Mouse (Mus musculus) splenic B cell, adult 2 months (primary cell): ENCODE measurements around the gene Ccr9.
A peak's percentile ranks its signal among the peaks of the same experiment; 100 is the strongest.
"Not testable (repeated sequence)": the region's sequence is repeated elsewhere in the genome, so short reads cannot be mapped to it uniquely, and the experiment has no call there.

Source experiments
- DNase-seq: peaks from one replicate; pipeline ENCODE4 v3.0.0-alpha.2; 2011; ENCODE audit warnings: low read depth, low spot score
- H3K27me3 ChIP-seq: 2 replicates; pipeline ENCODE4 v1.6.1; 2012; ENCODE audit warnings: mild to moderate bottlenecking, low read length, moderate library complexity, mixed read lengths; ENCODE audit not compliant: control insufficient read depth, poor library complexity, insufficient read depth, severe bottlenecking
- H3K36me3 ChIP-seq: 2 replicates; pipeline ENCODE4 v1.6.1; 2012; ENCODE audit warnings: mild to moderate bottlenecking, low read length, moderate library complexity, mixed read lengths; ENCODE audit not compliant: control insufficient read depth, poor library complexity, insufficient read depth, severe bottlenecking

Ccr9 gene

DNA sequence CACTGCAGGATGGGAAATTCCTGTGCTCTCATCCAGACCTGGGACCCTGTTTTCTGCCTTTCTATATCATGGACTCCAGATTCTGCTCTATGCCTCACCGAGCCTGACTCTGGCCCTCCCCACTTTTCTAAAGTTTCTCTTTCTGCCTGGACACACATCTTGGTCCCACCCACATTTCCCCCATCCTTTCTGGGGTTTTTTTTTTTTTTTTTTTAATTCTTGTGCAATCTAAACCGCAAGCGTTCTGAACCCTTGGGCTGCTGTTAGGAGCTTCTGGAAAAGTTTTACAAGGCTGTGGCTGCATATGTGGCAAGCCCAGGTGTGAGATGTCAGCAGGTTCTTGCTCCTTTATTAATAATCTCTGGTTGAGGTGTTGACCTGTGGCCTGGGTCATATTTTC lies 5.5 kb downstream of the Ccr9 start:
- Histone ChIP-seq H3K27me3 (no peaks in the 10 kb centered on the region; the same call in none of the 2 replicates), H3K36me3 (no peaks in the 10 kb centered on the region)

DNA sequence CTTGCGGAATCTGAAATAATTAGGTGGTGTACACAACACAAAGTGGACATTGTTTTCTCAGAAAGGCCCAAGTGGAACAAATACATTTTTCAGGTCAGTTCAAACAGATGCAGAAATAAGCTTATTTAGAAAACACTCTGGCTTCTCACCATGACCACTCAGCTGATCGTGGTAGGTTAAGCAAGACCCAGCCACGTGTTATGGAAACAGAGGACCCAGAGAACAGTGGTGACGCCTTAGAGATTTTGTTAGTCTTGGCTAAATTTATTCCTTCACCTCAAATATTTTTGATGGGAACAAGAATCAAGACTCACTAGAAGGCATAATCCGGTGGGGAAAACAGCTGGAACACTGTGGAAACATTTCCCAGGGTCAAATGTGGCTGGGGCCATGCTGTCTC lies 8.0 kb downstream of the Ccr9 start:
- Histone ChIP-seq H3K27me3 (no peaks in the 10 kb centered on the region), H3K36me3 (no peaks in the 10 kb centered on the region)
- DNase-seq = no peak

More for the DNA sequence above, 5.5 kb downstream of the Ccr9 start:
- no peak for DNase-seq

DNA sequence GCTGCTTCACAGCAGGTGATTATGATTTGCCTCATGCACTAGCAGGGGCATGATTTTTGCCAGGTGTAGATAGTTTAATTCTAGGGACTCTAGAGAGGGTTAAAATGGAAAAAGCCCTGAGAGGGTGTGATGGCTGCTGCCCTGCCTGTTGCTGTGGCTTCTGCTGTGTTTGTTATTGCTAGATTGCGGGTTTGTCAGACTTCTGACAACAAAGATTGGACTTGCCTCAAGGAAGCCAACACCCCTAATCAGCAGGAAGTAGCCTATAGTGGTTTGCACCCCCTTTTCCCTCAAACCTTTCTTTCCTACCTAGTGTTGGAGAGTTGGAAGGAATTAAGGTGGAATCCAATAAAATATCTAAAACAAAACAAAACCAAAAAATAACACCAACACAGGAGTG lies 10.0 kb downstream of the Ccr9 start:
- no peaks in the 10 kb centered on the region for H3K36me3 ChIP-seq
- no peak for DNase-seq
- no peaks in the 10 kb centered on the region for H3K27me3 ChIP-seq

DNA sequence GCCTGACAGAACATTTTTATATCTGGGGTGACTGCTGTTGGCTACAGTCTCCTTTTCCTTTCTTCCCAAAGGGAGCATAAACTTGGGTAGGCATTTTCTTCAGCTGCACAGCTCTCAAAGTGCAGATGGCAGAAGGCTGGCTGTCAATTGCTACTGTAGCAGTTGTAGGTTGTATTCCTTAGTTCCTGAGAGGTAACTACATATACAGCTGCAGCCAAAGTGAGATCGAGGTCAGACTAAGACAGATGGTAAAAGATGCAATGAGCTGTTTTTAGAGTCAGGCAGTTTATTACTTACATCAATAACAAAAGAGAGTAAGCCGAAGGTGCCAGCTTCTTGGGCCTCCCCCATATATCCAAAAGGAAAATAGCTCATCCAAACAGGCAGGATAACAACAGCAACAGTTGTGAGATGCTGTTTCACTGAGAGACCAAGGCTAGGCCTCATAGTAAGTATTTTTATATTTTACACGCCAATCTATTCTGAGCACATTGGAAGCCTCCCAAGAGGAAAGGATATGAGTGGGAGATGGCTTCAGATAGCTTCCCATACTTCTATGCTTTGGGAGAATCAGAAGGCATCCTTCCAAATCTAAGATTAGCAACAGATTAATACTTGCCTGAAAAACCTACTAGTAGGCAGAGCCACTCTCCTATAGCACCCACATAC lies 17.5 kb downstream of the Ccr9 start:
- DNase-seq = no peak
- 0 out of 2 replicates have a peak, but pooled peaks cover 2% of the 10 kb centered on the region for H3K36me3 ChIP-seq
- no peaks in the 10 kb centered on the region for H3K27me3 ChIP-seq

DNA sequence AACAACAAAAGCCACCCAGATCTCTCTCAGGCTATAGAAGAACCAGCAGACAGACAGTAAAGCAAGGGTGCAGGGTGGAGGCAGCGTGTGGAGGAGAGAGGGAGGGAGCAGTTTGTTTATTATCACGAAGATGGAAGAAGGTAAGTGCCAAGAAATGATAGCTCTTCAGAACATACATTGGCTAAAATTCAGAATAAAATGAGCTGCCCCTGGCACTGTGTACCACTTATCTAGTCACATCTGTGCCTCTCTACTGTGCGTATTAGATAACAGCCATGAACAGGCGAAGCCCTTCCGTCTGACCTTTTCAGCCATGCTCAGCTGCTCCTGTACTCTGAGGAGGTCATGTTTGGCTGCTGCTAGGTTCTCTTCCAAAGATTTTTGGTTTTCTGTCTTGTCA lies 23.6 kb downstream of the Ccr9 start:
- no peak for DNase-seq
- Histone ChIP-seq H3K27me3 (no peaks in the 10 kb centered on the region), H3K36me3 (0 out of 2 replicates have a peak, but pooled peaks cover 5% of the 10 kb centered on the region)

DNA sequence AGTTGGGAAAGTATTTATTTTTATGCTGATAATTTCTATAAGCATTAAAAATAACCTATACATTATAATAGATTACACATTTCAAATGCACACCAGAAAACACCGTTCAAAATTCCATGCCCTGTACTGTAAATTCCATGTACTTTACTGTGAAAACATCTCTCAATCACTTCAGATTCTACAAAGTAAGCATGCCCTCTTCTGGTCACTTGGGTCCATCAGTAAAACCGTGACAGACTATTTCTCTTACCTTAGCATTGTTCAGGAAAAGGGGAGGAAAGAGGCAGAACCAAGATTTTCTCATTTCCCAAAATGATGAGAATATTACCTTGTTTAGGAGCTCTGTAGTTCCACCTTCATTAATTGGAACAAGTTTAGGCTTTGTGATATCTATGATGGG lies 31.0 kb downstream of the Ccr9 start:
- Histone ChIP-seq H3K27me3 (no peaks in the 10 kb centered on the region), H3K36me3 (0 out of 2 replicates have a peak, but pooled peaks cover 2% of the 10 kb centered on the region)
- no peak for DNase-seq

DNA sequence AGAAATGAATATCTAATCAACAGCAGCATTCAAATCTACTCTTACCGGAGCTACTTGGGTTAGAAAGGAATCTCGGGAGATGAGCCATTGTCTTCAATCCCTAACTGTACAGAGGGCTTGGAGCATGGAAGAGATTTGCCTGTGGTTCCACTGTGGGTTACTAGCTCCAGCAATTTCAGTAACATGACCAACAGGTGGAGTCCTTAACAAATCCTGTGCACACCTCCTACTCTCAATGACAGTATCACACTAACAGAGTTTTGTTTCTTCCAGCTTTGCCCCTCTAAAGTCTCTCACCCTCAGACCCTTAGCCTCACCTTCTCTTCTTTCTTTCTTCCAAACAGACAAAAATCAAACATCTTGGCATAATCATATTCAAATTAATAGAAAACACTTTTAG lies 34.9 kb downstream of the Ccr9 start:
- peak; percentile 58 for DNase-seq
- Histone ChIP-seq H3K36me3 (0 out of 2 replicates have a peak, but pooled peaks cover 2% of the 10 kb centered on the region), H3K27me3 (no peaks in the 10 kb centered on the region)

DNA sequence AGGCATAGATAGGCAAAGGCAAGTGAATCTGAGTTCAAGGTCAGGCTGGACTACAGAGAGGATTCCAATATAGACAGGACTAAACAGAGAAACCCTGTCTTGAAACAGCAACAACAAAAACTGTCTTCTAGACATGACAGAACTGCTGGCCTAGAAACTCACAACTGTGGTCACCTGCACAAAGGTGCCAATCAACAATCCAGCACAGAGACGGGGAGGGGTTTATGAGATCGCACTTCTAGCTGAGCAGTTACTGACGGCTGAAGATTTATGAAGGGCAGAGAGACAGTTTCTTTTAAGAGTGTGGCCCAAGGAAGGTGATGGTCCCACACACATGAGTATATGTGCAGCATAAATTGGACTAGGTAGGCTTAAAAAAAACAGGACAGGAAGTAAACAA lies 38.1 kb downstream of the Ccr9 start:
- no peaks in the 10 kb centered on the region for H3K36me3 ChIP-seq
- DNase-seq = peak; percentile 20

DNA sequence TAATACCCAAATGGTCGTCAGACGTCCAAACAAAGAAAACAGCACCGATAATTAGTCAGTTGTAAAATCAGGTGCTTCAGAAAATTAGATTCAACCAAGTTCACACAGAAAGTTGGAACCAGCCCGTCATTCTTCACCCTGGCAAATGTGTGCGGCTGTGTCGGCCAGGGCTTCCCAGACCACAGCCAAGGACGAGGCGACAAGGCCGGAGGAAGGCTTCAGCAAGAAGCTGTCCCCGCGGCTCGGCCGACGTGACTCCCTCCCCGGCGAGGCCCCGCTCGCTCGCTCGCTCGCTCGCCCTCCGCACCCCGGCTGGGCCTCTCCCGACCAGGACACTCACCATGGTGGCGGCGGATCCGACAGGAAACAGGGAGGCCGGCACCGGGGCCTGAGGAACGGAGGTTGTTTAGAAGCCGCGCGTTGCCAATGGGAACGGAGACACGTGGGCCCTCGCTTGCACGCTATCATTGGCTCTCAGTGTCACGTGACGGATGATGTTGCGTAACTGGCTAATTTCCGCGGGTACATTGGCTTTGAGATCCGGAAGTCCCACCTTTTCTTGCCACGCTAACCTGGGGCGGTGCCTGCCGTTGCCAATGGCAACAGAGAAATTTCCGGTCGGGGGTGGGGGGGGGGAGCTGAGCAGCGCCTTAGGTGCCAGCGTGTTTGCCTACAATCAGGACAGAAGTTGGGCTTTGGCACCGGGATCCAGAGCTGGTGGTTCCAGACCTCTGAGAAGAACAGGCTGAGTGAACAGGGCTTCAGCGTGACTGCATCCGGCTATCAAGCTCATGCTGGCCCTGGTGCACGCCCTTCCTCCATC lies 39.2 kb downstream of the Ccr9 start, which contains the start of gene Lztfl1:
Gene Lztfl1, minus strand, starts transcription at position 512 of the 823 bp plus-strand sequence.
- Histone ChIP-seq H3K36me3 (no peaks in the 10 kb centered on the region), H3K27me3 (no peaks in the 10 kb centered on the region)
- peak; percentile 99 for DNase-seq

More for the DNA sequence above, 38.1 kb downstream of the Ccr9 start:
- H3K27me3 ChIP-seq = no peaks in the 10 kb centered on the region

DNA sequence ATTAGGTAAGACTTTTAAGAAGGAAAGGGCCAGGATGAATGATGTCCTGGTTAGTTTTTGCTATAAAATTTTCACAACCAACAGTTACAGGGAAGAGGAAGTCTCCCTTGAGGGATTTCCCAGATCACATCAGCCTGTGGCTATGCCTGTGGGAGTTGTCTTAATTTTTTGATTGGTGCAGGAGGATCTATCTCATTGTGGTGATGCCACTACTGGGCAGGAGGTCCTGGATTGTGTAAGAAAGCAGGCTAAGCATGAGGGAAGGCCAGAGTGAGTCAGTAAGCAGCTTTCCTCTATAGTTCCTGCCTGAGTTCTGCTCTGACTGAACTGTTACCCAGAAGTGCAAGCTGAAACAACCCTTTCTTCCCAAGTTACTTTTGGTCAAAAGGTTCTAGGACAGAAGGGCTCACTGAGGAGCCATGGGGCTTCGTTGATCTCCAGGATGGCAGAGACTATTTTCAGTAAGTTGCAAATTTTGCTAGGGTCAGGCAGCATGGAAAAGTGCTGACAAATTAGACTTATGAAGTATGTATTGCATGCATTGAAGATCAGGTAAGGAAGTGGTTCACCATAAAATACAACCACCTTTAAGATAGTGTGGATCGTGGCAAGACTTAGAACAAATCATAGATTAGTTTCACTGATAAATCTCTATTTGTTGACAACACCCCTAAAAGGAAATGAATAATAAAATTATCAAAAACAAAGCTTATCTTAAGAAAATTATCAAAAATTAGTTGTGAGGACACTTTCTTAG lies 44.7 kb downstream of the Ccr9 start:
- DNase-seq = no peak
- no peaks in the 10 kb centered on the region for H3K27me3 ChIP-seq
- no peaks in the 10 kb centered on the region for H3K36me3 ChIP-seq

DNA sequence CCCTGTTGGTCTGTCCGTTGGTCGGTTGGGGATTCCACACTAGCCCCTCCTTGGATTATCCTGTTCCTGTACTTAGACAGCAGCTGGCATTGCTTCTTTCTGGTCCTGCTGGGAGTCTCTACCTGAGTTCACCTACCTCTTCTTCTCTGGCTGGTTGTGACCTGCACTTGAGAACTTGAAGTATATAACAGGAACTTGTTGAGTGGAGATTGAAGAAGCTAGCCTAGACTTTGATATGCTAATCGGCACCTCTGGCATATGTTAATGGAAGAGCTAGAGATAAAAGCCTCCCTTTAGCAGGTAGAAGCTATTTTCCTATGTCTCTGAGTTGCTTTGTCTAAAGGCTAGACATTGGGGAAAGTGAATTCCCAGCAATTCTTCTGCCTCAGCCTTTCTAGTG lies 53.0 kb downstream of the Ccr9 start:
- Histone ChIP-seq H3K27me3 (no peaks in the 10 kb centered on the region), H3K36me3 (no peaks in the 10 kb centered on the region)
- no peak for DNase-seq

DNA sequence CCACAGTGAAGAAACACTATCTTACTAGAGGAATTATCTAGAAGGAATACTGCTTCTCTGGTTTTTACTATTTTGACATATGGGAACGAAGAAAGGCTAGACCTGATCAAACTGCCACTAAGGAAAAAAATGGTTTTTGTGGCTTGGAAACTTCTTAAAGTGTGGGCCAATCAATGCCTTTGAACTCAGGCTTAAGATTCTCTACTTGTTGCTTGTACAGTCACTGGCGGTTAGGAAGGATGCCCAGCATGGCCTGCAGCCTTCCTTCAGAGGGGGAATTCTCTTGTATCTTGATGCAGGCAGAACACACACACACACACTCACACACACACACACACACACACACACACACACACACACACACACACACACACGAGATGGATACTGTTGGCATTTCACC lies 55.9 kb downstream of the Ccr9 start:
- no peaks in the 10 kb centered on the region for H3K27me3 ChIP-seq
- no peaks in the 10 kb centered on the region for H3K36me3 ChIP-seq
- no peak for DNase-seq

DNA sequence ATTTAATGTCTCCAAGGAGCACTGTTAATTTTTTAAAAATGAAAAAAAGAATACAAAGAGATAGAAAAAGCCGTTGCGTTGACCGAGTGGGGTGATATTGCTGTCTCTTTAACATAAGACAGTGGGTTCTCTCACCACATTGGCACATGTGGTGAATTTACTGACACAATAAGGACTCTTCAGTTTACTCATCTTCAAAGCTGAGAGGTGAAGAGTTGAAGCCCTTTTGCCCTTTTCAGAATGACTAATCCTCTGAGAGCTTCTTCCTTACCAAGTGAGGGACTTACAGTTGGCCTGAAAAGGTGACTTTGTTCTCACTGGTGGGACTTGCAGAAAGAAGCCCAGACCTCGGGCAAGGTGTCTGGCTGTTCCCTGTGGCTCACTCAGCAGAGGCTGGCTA lies 62.6 kb downstream of the Ccr9 start:
- no peaks in the 10 kb centered on the region for H3K27me3 ChIP-seq
- H3K36me3 ChIP-seq = no peaks in the 10 kb centered on the region
- DNase-seq = no peak

DNA sequence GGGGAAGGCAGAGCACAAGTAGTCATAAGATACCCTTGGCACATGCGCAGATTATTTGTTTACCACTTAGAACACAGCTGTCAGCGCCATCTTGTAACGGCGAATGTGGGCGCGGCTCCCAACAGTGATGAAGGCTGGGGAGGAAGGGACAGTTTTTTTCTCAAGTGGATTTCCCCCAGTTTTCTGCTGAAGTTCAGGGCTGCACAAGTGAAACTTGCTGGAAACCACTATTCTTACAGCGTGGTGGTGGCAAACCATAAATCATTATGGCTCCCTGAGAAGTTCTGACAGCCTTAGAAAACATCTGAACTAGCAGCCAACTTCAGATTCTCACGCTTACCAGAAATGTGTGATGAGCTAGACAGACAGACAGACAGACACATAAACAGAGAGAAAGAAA lies 71.4 kb downstream of the Ccr9 start:
- not testable (repeated sequence) for H3K27me3 ChIP-seq, DNase-seq

DNA sequence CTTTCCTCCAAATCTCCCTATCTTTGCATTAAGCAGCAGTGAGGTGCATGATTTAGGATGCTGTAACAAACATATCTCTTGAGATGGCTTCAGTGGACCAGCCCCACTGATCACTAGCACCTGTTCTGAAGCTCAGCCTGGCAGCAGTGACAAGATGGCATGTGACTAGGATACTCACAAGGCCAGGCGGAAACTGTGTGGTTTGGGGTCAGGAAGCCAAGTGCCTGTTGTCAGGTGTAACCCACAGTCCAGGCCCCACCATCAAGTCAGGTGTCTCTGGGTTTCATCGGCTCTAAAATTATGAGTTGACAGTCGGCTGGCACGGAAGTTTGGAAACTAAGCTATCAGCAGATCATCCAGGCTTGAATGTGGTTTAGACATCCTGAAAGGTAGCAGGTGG lies 76.1 kb downstream of the Ccr9 start:
- H3K27me3 ChIP-seq = no peaks in the 10 kb centered on the region
- H3K36me3 ChIP-seq = no peaks in the 10 kb centered on the region
- peak; percentile 95 for DNase-seq

More for the DNA sequence above, 71.4 kb downstream of the Ccr9 start:
- H3K36me3 ChIP-seq = not testable (repeated sequence)
